Mouse (Mus musculus) kidney, embryonic 14.5 days (tissue): ENCODE measurements around the gene Ano6. TPM values are rescaled to one million over a fixed set of nuclear protein-coding genes. Genes with fewer than 3 reads are reported as not detected.

Experiments used
- ATAC-seq: fragments of 200-750 bp; cut with Nextera tagmentation; 2 replicates; pipeline ENCODE4 v1.8.0; 2017; ENCODE audit warnings: moderate number of reproducible peaks, mild to moderate bottlenecking, moderate TSS enrichment, moderate library complexity; ENCODE audit not compliant: low FRiP score, low TSS enrichment
- H3K27ac ChIP-seq: fragments of 300-500 bp; sonication (generic); 2 replicates; pipeline ENCODE4 v1.5.1; 2014; ENCODE audit warnings: low read depth, mild to moderate bottlenecking, low read length, moderate library complexity, mixed read lengths
- H3K27me3 ChIP-seq: fragments of 300-500 bp; sonication (generic); 2 replicates; pipeline ENCODE4 v1.6.1; 2014; ENCODE audit warnings: mild to moderate bottlenecking, low read length; ENCODE audit not compliant: control insufficient read depth, insufficient read depth
- H3K36me3 ChIP-seq: fragments of 300-500 bp; sonication (generic); 2 replicates; pipeline ENCODE4 v1.6.1; 2014; ENCODE audit warnings: low read length, mixed read lengths; ENCODE audit not compliant: control insufficient read depth, insufficient read depth
- H3K4me1 ChIP-seq: fragments of 300-500 bp; sonication (generic); 2 replicates; pipeline ENCODE4 v1.6.1; 2014; ENCODE audit warnings: low read length, mixed read lengths; ENCODE audit not compliant: control insufficient read depth, insufficient read depth
- H3K4me2 ChIP-seq: fragments of 300-500 bp; sonication (generic); replicated peaks from 2 replicates; pipeline ENCODE4 v1.6.1; 2014; ENCODE audit warnings: low read depth, mild to moderate bottlenecking, low read length
- H3K4me3 ChIP-seq: fragments of 300-500 bp; sonication (generic); 2 replicates; pipeline ENCODE4 v1.5.1; 2014; ENCODE audit warnings: mild to moderate bottlenecking, low read length
- H3K9ac ChIP-seq: fragments of 300-500 bp; sonication (generic); 2 replicates; pipeline ENCODE4 v1.6.1; 2014; ENCODE audit warnings: low read depth, mild to moderate bottlenecking, low read length, moderate library complexity
- H3K9me3 ChIP-seq: fragments of 300-500 bp; sonication (generic); 2 replicates; pipeline ENCODE4 v1.6.1; 2016; ENCODE audit warnings: low read length; ENCODE audit not compliant: control insufficient read depth
- WGBS: fragments of 180-500 bp; shearing (Covaris S2); extraction: QIAGEN DNeasy Blood & Tissue Kit; methylation state at CpG from one replicate; pipeline ENCODE4 v1.1.7; 2014; 5-methylcytosine and 5-hydroxymethylcytosine counted together
- polyA plus RNA-seq: library from polyadenylated mRNA; unstranded; fragments of >200 nt; fragmentation: Nextera tagmentation; extraction: Ambion mirVana; gene quantifications from 2 replicates; pipeline ENCODE4 v1.2.1, GENCODE M21; 2014

The Ano6 gene
- polyA plus RNA-seq, 1 experiment from 2014 or later: 54.3 TPM

GRCm38 (mm10) chr15:95969596-95969995 is 179.0 kb downstream of the Ano6 start:
- Histone ChIP-seq H3K4me2 (no peak overlapping the region), H3K4me3 (no peak overlapping the region), H3K27ac (no peak overlapping the region), H3K36me3 (peaks cover 46% of the 10 kb centered on the region), H3K4me1 (no peaks in the 10 kb centered on the region; the same call in 1 of the 2 replicates), H3K9ac (no peak overlapping the region), H3K27me3 (no peaks in the 10 kb centered on the region), H3K9me3 (no peaks in the 10 kb centered on the region)
- WGBS: 92% methylated on average over 6 of the region's 6 CpGs
- ATAC-seq: no peak

DNA sequence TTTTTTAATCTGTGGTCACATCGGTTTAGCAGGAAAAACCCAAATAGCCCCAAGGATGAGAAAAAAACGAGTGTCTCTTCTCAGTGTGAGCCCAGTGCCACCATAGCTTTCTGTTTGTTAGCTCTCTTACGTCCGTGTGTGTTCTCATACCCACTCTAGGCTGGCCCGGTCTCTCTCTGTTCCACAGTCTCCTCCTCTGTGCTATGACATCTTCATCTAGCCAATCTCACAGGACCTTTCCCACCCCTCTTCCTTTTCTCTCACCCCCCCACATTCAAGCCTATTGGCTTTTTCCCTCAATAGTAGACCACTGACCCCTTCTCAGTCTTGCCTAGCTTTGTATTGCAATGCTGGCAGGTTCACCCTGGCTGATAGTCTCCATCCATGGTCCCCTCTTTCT is 179.5 kb downstream of the Ano6 start:
- no peak overlapping the region for H3K27ac ChIP-seq
- 88% methylated on average over 5 of the region's 5 CpGs for WGBS
- H3K36me3 ChIP-seq: peaks cover 46% of the 10 kb centered on the region
- ATAC-seq: no peak
- H3K4me2 ChIP-seq: no peak overlapping the region
- H3K4me1 ChIP-seq: no peaks in the 10 kb centered on the region; the same call in 1 of the 2 replicates
- no peaks in the 10 kb centered on the region for H3K27me3 ChIP-seq
- H3K4me3 ChIP-seq: no peak overlapping the region
- H3K9ac ChIP-seq: no peak overlapping the region
- no peaks in the 10 kb centered on the region for H3K9me3 ChIP-seq

GRCm38 (mm10) chr15:95970691-95971090 is 180.0 kb downstream of the Ano6 start:
- Histone ChIP-seq H3K9ac (no peak overlapping the region), H3K4me1 (no peaks in the 10 kb centered on the region; the same call in 1 of the 2 replicates), H3K27ac (no peak overlapping the region), H3K4me3 (no peak overlapping the region), H3K27me3 (no peaks in the 10 kb centered on the region), H3K9me3 (no peaks in the 10 kb centered on the region), H3K36me3 (peaks cover 41% of the 10 kb centered on the region), H3K4me2 (no peak overlapping the region)
- no peak for ATAC-seq
- WGBS: 93% methylated on average over 7 of the region's 7 CpGs

DNA sequence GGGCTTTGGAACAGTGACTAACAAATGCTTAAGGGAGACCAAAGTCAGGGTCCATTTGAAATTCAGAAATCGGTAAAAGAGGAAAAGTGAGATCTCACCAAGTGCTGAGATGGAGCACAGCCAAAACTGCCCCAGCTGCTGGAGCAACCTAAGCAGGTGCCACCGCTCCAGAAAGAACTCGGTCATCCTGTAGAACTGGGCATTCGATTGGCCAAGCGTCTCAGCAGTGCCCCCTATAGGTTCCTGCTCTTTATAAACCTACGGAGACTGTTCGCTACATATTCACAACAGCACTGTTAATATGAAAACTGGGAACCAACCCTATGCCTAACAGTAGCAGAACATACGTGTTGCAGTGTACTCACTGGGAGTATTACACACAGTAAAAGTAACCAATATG is 180.7 kb downstream of the Ano6 start:
- H3K36me3 ChIP-seq: peaks cover 35% of the 10 kb centered on the region
- H3K27ac ChIP-seq: no peak overlapping the region
- no peak overlapping the region for H3K4me3 ChIP-seq
- no peaks in the 10 kb centered on the region for H3K9me3 ChIP-seq
- no peak for ATAC-seq
- H3K27me3 ChIP-seq: no peaks in the 10 kb centered on the region
- no peak overlapping the region for H3K9ac ChIP-seq
- WGBS: 98% methylated on average over 8 of the region's 8 CpGs
- H3K4me2 ChIP-seq: no peak overlapping the region
- peaks cover under 1% of the 10 kb centered on the region; the same call in 1 of the 2 replicates for H3K4me1 ChIP-seq

DNA sequence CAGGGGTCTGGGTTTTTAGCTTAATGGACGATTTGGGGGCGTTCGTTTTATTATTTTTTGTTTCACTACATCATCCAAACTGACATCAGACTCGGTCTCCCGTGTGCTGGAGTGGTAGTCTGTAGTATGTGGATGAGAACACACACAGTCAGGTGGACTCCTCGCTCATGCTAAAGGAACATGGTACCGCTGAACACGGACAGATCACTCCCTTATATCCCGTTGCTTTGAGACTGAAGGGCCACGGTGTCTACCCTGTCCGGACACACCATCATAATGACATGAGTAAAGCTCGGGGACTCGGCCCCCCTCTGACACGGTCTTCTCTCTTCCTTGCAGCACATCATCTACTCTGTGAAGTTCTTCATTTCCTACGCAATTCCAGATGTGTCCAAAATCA is 181.5 kb downstream of the Ano6 start:
- no peak overlapping the region for H3K9ac ChIP-seq
- no peak for ATAC-seq
- no peak overlapping the region for H3K4me2 ChIP-seq
- peaks cover 35% of the 10 kb centered on the region for H3K36me3 ChIP-seq
- no peak overlapping the region for H3K27ac ChIP-seq
- H3K4me3 ChIP-seq: no peak overlapping the region
- H3K4me1 ChIP-seq: peaks cover 3% of the 10 kb centered on the region; the same call in 1 of the 2 replicates
- H3K27me3 ChIP-seq: no peaks in the 10 kb centered on the region
- WGBS: 96% methylated on average over 15 of the region's 15 CpGs
- H3K9me3 ChIP-seq: no peaks in the 10 kb centered on the region

DNA sequence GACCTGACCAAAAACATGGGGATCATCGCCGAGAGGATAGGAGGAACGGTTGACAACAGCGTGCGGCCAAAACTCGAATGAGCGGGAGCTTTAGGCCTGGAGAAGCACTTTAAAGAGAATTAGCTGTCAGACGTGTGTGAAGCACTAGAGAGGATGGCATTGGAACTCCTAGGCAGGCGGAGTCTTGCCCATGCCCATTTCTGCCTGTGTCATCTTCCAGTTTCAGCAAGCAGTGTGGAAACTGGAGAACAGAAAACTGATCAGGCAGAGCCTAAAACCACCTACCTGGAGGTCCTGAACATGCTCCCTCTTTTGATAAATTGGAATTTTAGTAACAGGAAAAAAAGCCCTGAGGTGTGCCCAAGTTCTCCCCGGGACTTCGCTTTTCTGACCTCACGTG is 182.0 kb downstream of the Ano6 start:
- no peaks in the 10 kb centered on the region for H3K9me3 ChIP-seq
- no peak overlapping the region for H3K27ac ChIP-seq
- WGBS: 95% methylated on average over 12 of the region's 12 CpGs
- H3K4me1 ChIP-seq: peaks cover 3% of the 10 kb centered on the region; the same call in 1 of the 2 replicates
- H3K4me3 ChIP-seq: no peak overlapping the region
- H3K36me3 ChIP-seq: peaks cover 32% of the 10 kb centered on the region
- H3K9ac ChIP-seq: no peak overlapping the region
- H3K4me2 ChIP-seq: no peak overlapping the region
- ATAC-seq: no peak
- H3K27me3 ChIP-seq: no peaks in the 10 kb centered on the region

DNA sequence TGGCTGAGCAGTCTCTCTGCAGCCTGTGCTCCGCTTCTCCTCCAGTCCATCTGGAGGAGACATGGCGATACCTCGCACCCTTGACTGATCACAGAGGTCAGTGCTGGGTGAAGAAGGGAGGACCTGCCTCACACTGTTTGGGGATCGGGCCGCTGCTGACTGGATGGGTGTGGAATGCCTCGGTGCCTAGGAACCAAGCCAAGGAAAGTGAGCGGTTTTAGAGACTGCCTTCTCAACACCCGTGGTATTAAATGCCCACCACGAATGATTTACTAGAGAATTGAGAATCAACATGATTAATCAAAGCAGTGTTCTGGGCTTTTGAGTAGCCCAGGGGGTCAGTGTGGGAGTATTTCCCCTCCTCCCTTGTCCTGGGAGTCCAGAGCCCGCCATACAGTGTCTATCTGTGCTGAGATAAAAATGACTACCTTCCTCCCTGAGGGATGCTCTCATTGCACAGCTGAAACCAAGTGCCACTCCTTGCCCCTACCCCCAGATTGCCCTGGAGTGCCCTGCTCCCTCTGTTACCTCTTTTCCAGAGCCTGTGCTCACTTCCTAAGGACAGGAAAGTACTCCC is 183.5 kb downstream of the Ano6 start:
- H3K27me3 ChIP-seq: no peaks in the 10 kb centered on the region
- ATAC-seq: peak; percentile 95
- H3K36me3 ChIP-seq: peaks cover 18% of the 10 kb centered on the region
- WGBS: 24% methylated on average over 10 of the region's 10 CpGs
- no peak overlapping the region for H3K9ac ChIP-seq
- H3K4me3 ChIP-seq: no peak overlapping the region
- H3K27ac ChIP-seq: no peak overlapping the region
- peaks cover 3% of the 10 kb centered on the region; the same call in 1 of the 2 replicates for H3K4me1 ChIP-seq
- no peaks in the 10 kb centered on the region for H3K9me3 ChIP-seq
- no peak overlapping the region for H3K4me2 ChIP-seq

- H3K27me3 ChIP-seq: no peaks in the 10 kb centered on the region
- H3K9ac ChIP-seq: no peak overlapping the region
- H3K4me1 ChIP-seq: peaks cover 3% of the 10 kb centered on the region; the same call in 1 of the 2 replicates
- peaks cover 14% of the 10 kb centered on the region for H3K36me3 ChIP-seq
- ATAC-seq: no peak
- H3K4me2 ChIP-seq: no peak overlapping the region
- H3K9me3 ChIP-seq: no peaks in the 10 kb centered on the region
- 55% methylated on average over 4 of the region's 4 CpGs for whole genome bisulfite sequencing
- no peak overlapping the region for H3K4me3 ChIP-seq
- no peak overlapping the region for H3K27ac ChIP-seq
Observed at GRCm38 (mm10) chr15:95976156-95976876, 185.7 kb downstream of the Ano6 start.

DNA sequence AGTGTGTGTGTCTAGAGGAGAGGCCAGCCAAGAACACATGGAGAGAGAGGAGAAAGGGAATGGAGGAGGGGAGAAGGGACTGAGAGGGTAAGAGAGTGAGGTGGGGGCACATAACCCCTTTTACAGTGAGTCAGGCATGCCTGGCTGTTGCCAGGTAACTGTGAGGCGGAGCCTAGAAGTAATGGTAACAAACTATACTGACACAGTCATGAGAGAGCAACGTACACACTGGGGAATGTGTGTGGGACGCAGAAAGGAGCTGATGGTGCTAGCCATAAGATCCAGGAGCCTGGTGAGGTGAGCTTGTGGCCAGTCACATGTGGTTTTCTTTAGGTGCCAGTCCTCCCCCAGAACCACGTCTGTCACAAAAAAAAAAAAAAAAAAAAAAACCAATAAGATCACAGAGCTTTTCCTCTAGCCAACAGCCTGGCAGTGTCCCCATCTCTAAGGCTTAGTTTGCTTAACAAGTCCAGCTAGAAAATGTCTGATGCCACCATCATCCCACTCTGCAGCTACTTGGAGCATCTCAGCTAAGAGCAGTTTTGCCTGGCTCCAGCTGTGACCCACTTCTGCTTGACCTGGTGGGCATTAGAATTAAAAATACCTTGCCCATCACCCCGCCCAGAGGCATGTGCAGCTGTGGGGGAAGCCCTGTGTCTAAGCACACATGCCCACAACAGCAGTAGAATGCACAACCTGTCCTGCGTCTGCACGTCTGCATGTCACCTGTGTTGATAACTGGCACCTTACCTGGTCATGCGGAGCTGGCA is 186.7 kb downstream of the Ano6 start:
- no peaks in the 10 kb centered on the region for H3K27me3 ChIP-seq
- H3K4me2 ChIP-seq: no peak overlapping the region
- ATAC-seq: no peak
- WGBS: 74% methylated on average over 8 of the region's 8 CpGs
- no peak overlapping the region for H3K27ac ChIP-seq
- H3K36me3 ChIP-seq: peaks cover 7% of the 10 kb centered on the region
- H3K4me3 ChIP-seq: no peak overlapping the region
- H3K9ac ChIP-seq: no peak overlapping the region
- peaks cover 3% of the 10 kb centered on the region; the same call in 1 of the 2 replicates for H3K4me1 ChIP-seq
- H3K9me3 ChIP-seq: no peaks in the 10 kb centered on the region
